Mouse (Mus musculus) kidney, embryonic 15.5 days (tissue): ENCODE measurements around the gene Dyrk3. TPM values are rescaled to one million over a fixed set of nuclear protein-coding genes. Genes with fewer than 3 reads are reported as not detected.
"Not testable (repeated sequence)": the region's sequence is repeated elsewhere in the genome, so short reads cannot be mapped to it uniquely, and the experiment has no call there.

ENCODE experiments used
- ATAC-seq: fragments of 200-750 bp; cut with Nextera tagmentation; replicated peaks from 2 replicates; pipeline ENCODE4 v1.8.0; 2017; ENCODE audit warnings: moderate TSS enrichment; ENCODE audit not compliant: low FRiP score
- H3K27ac ChIP-seq: fragments of 300-500 bp; sonication (generic); 2 replicates; pipeline ENCODE4 v1.5.1; 2015; ENCODE audit warnings: mild to moderate bottlenecking, inconsistent platforms
- H3K27me3 ChIP-seq: fragments of 300-500 bp; sonication (generic); 2 replicates; pipeline ENCODE4 v1.6.1; 2015; ENCODE audit warnings: inconsistent platforms
- H3K36me3 ChIP-seq: fragments of 300-500 bp; sonication (generic); 2 replicates; pipeline ENCODE4 v1.6.1; 2015; ENCODE audit warnings: inconsistent platforms
- H3K4me1 ChIP-seq: fragments of 300-500 bp; sonication (generic); 2 replicates; pipeline ENCODE4 v1.6.1; 2015; ENCODE audit warnings: inconsistent platforms
- H3K4me2 ChIP-seq: fragments of 300-500 bp; sonication (generic); 2 replicates; pipeline ENCODE4 v1.6.1; 2015; ENCODE audit warnings: moderate library complexity, mild to moderate bottlenecking, inconsistent platforms
- H3K4me3 ChIP-seq: fragments of 300-500 bp; sonication (generic); replicated peaks from 2 replicates; pipeline ENCODE4 v1.5.1; 2015; ENCODE audit warnings: mild to moderate bottlenecking, inconsistent platforms
- H3K9ac ChIP-seq: fragments of 300-500 bp; sonication (generic); 2 replicates; pipeline ENCODE4 v1.6.1; 2015; ENCODE audit warnings: mild to moderate bottlenecking, inconsistent platforms
- H3K9me3 ChIP-seq: fragments of 300-500 bp; sonication (generic); replicated peaks from 2 replicates; pipeline ENCODE4 v1.6.1; 2016; ENCODE audit warnings: inconsistent platforms
- WGBS: fragments of 180-500 bp; shearing (Covaris S2); methylation state at CpG from one replicate; pipeline ENCODE4 v1.1.7; 2015; ENCODE audit warnings: mixed read lengths; 5-methylcytosine and 5-hydroxymethylcytosine counted together
- polyA plus RNA-seq: library from polyadenylated mRNA; unstranded; fragments of >200 nt; fragmentation: Nextera tagmentation; extraction: Ambion mirVana; gene quantifications from 2 replicates; pipeline ENCODE4 v1.2.1, GENCODE M21; 2015

The Dyrk3 gene
- polyA plus RNA-seq, 1 experiment from 2014 or later, result 5.2 TPM

DNA sequence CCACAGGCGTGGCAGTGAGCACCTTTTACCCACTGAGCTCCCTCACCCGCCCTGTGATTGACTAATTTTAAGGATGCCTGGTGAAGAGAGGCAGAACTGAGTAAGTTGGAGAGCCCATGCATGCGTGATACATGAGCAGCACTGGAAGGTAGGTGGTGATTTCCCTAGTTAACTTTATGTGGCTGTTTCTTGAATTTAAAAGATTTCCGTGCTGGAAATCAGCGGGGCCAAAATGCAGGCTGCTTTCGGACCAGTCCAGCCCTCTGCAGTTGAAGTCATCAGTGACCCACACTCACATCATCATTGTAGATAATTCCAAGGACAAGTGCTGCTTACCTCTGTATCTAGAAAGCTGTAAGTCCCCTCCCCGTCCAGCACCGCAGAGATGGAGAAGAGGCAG, 37.7 kb upstream of the Dyrk3 start:
- Histone ChIP-seq H3K36me3 (peaks cover 85% of the 10 kb centered on the region), H3K9ac (no peak overlapping the region), H3K27me3 (no peaks in the 10 kb centered on the region), H3K4me1 (no peaks in the 10 kb centered on the region), H3K4me2 (no peak overlapping the region), H3K27ac (no peak overlapping the region), H3K9me3 (no peaks in the 10 kb centered on the region), H3K4me3 (no peak overlapping the region)
- no peak for ATAC-seq
- 94% methylated on average over 8 of the region's 8 CpGs for WGBS

- H3K4me3 ChIP-seq, result no peak overlapping the region
- H3K27me3 ChIP-seq, result no peaks in the 10 kb centered on the region
- ATAC-seq, result no peak
- H3K9ac ChIP-seq, result no peak overlapping the region
- H3K27ac ChIP-seq, result no peak overlapping the region
- no peaks in the 10 kb centered on the region for H3K4me1 ChIP-seq
- peaks cover 92% of the 10 kb centered on the region for H3K36me3 ChIP-seq
- WGBS, result 100% methylated on average over 1 of the region's 1 CpGs
- H3K4me2 ChIP-seq, result no peak overlapping the region
- H3K9me3 ChIP-seq, result no peaks in the 10 kb centered on the region
Observed at GRCm38 (mm10) chr1:131175189-131175588, 37.0 kb upstream of the Dyrk3 start.

DNA sequence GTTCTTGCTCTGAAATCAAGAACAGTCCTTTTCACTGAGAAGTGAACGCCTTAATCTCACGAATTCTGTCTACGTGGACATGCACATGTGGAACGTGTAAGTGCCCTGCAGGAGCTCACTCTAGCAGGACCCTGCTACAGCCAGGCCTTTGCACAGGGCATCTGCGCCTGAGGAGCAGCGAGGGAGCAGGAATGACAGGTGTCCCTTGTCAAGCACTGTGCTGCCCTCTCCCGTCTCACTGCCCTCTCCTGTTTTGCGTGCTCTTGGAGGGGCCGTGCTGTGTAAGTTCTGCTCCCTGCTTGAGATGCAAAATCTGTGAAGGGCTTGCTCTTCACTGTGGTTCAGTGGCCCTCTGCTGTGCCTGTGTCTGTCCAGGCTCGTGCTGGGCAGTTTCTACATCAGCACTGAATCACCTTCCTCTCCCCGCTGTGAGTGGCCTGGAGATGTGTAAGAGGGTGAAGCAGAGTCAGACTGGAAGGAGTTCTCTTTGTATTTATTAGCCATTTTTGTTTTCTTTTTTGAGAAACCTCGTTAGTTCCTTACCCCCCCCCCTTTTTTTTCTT, 36.2 kb upstream of the Dyrk3 start:
- WGBS, result 62% methylated on average over 12 of the region's 12 CpGs
- Histone ChIP-seq H3K4me3 (no peak overlapping the region), H3K4me1 (no peaks in the 10 kb centered on the region), H3K9me3 (no peaks in the 10 kb centered on the region), H3K9ac (no peak overlapping the region), H3K27ac (peak overlapping the region; percentile 28; the same call in 1 of the 2 replicates), H3K36me3 (peaks cover 95% of the 10 kb centered on the region), H3K4me2 (no peak overlapping the region), H3K27me3 (no peaks in the 10 kb centered on the region)
- peak; percentile 60; the same call in 1 of the 2 replicates for ATAC-seq

- Histone ChIP-seq H3K27me3 (no peaks in the 10 kb centered on the region), H3K27ac (no peak overlapping the region), H3K4me3 (no peak overlapping the region), H3K9ac (no peak overlapping the region), H3K9me3 (no peaks in the 10 kb centered on the region), H3K36me3 (peaks cover 100% of the 10 kb centered on the region), H3K4me1 (no peaks in the 10 kb centered on the region), H3K4me2 (no peak overlapping the region)
- 76% methylated on average over 6 of the region's 6 CpGs for WGBS
- no peak for ATAC-seq
Observed at GRCm38 (mm10) chr1:131173809-131174208, 35.7 kb upstream of the Dyrk3 start.

DNA sequence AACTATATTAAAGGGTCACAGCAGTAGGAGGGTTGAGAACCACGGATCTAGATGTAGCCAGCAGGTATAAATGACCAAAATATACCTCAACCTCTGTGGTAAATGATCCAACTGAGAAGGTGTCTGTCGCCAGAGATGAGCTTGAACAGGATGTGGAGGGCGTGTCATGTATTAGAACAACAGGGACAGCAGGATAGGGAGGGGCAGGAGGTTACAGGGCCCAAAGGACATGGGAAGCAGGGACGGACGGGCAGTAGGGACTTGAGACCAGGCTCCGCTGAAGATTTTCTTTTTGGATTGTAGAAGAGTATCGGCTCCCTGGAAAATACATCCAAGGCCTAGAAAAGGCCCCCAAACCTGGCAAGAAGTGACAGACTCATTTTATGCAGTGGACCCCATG, 34.9 kb upstream of the Dyrk3 start:
- no peak for ATAC-seq
- Histone ChIP-seq H3K4me3 (no peak overlapping the region), H3K27ac (no peak overlapping the region), H3K36me3 (peaks cover 100% of the 10 kb centered on the region), H3K9me3 (no peaks in the 10 kb centered on the region), H3K9ac (no peak overlapping the region), H3K4me1 (no peaks in the 10 kb centered on the region), H3K4me2 (no peak overlapping the region), H3K27me3 (no peaks in the 10 kb centered on the region)
- WGBS, result 78% methylated on average over 7 of the region's 7 CpGs

DNA sequence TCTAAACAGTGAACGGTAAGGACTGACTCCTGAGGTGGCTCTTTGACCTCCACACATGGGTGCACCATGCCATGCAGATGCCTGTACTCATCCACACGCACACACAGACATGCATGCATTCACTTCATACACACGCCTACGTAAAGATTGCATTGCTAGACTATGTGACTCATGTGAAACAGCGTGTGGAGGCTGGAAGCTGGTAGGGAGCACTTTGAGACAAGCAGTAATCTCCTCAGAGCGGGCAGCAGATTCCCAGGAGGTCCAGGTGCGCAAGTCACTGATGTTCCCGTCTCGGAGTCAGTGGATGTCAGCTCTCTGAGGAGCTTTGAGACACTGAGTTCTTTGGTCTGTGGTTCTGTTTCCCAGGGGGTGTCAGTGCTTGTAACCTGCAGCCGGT, 29.5 kb upstream of the Dyrk3 start:
- Histone ChIP-seq H3K27me3 (no peaks in the 10 kb centered on the region), H3K36me3 (peaks cover 100% of the 10 kb centered on the region), H3K9me3 (no peaks in the 10 kb centered on the region), H3K4me2 (no peak overlapping the region), H3K4me3 (no peak overlapping the region), H3K27ac (no peak overlapping the region), H3K9ac (no peak overlapping the region), H3K4me1 (no peaks in the 10 kb centered on the region)
- ATAC-seq, result no peak
- 92% methylated on average over 10 of the region's 10 CpGs for WGBS

DNA sequence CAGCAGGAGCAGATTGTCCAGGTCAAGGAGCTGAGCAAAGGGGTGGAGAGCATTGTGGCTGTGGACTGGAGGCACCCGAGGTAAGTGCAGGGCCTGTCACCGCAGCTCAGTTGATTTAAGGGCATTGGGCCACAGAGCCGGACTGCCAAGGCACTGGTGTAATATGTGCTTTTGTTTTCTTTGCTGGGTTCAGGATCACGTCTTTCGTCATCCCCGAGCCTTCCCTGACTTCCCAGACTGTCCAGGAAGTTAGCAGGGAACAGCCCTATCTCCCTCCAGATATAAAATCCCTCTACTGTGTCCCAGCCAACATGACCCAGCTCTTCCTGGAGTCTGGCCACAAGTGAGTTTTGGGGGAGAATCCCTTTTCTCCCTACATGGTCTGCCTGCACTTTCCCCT, 26.3 kb upstream of the Dyrk3 start:
- H3K9ac ChIP-seq, result no peak overlapping the region
- no peak for ATAC-seq
- no peaks in the 10 kb centered on the region for H3K27me3 ChIP-seq
- no peak overlapping the region for H3K4me3 ChIP-seq
- no peaks in the 10 kb centered on the region for H3K9me3 ChIP-seq
- no peaks in the 10 kb centered on the region for H3K4me1 ChIP-seq
- no peak overlapping the region for H3K4me2 ChIP-seq
- 30% methylated on average over 6 of the region's 6 CpGs for WGBS
- H3K36me3 ChIP-seq, result peaks cover 97% of the 10 kb centered on the region
- H3K27ac ChIP-seq, result no peak overlapping the region

- no peak for ATAC-seq
- H3K9ac ChIP-seq, result no peak overlapping the region
- H3K36me3 ChIP-seq, result peaks cover 79% of the 10 kb centered on the region
- no peak overlapping the region for H3K4me3 ChIP-seq
- WGBS, result 80% methylated on average over 11 of the region's 11 CpGs
- H3K27ac ChIP-seq, result no peak overlapping the region
- no peaks in the 10 kb centered on the region for H3K9me3 ChIP-seq
- no peaks in the 10 kb centered on the region for H3K4me1 ChIP-seq
- H3K27me3 ChIP-seq, result no peaks in the 10 kb centered on the region
- H3K4me2 ChIP-seq, result no peak overlapping the region
Observed at GRCm38 (mm10) chr1:131161091-131161490, 23.0 kb upstream of the Dyrk3 start.

DNA sequence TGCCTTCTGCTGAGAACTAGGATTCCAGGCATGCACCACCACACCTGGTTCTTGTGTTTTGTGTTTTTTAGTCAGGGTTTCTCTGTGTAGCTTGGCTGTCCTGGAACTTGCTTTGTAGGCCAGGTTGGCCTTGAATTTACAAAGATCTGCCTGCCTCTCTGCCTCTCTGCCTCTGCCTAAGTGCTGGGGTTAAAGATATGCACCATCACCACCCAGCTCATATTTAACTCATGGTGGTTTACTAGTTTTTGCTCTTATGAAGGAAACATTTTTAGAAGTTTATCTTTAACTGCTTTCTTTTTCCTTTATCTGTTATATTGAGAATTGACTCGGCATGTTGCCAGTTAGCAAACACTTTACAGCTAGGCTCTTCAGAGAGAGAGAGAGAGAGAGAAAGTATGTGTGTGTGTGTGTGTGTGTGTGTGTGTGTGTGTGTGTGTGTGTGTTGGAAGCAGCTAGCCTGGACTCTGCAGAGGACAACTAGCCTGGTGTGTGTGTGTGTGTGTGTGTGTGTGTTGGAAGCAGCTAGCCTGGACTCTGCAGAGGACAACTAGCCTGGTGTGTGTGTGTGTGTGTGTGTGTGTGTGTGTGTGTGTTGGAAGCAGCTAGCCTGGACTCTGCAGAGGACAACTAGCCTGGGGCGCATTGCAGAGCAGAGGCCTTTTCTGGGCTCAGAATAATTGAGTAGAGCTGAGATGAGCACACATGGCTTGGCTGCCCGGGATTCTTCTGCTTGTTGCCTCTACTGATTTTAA, 21.6 kb upstream of the Dyrk3 start:
- ATAC-seq, H3K9ac ChIP-seq, H3K4me2 ChIP-seq, H3K27ac ChIP-seq, H3K9me3 ChIP-seq, H3K4me3 ChIP-seq, H3K27me3 ChIP-seq, H3K4me1 ChIP-seq: not testable (repeated sequence)
- 98% methylated on average over 3 of the region's 3 CpGs for WGBS
- H3K36me3 ChIP-seq, result peaks cover 66% of the 10 kb centered on the region

DNA sequence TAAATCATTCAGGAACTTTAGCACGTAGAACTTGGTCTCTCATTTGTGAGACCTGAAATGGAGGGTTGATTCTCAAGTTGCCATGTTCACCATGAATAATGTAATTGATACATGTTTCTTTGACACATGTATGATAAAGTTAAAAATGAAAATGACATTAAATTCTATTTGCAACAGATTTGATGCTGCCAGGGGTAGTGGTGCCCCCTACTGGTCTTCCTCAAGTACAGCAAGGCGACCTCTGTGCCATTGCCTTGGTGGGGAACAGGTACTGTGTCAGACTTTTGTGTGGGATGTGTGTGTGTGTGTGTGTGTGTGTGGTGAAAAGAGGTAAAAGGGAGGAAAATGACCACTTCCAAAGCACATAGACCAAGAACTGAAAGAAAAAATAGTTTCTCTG, 17.3 kb upstream of the Dyrk3 start:
- Histone ChIP-seq H3K4me2 (no peak overlapping the region), H3K36me3 (peaks cover 23% of the 10 kb centered on the region), H3K27me3 (peaks cover 2% of the 10 kb centered on the region; the same call in 1 of the 2 replicates), H3K27ac (no peak overlapping the region), H3K4me3 (no peak overlapping the region), H3K4me1 (peaks cover 16% of the 10 kb centered on the region), H3K9me3 (no peaks in the 10 kb centered on the region), H3K9ac (no peak overlapping the region)
- WGBS, result 58% methylated on average over 2 of the region's 2 CpGs
- ATAC-seq, result no peak

- Histone ChIP-seq H3K27ac (peak within 1 kb of the TSS; percentile 49), H3K36me3 (peaks cover 5% of the 10 kb centered on the region; the same call in 1 of the 2 replicates), H3K4me1 (peaks cover 16% of the 10 kb centered on the region), H3K27me3 (peaks cover 2% of the 10 kb centered on the region; the same call in 1 of the 2 replicates), H3K9me3 (no peaks in the 10 kb centered on the region), H3K9ac (peak within 1 kb of the TSS; percentile 73), H3K4me3 (peak within 1 kb of the TSS; percentile 72), H3K4me2 (peak within 1 kb of the TSS; percentile 87)
- peak; percentile 96 for ATAC-seq
- under 1% methylated on average over 27 of the region's 27 CpGs for WGBS
Observed at GRCm38 (mm10) chr1:131153018-131153629, 15.0 kb upstream of the Dyrk3 start, which contains the start of gene Eif2d. Gene Eif2d (plus strand): TSS chr1:131153181.

GRCm38 (mm10) chr1:131149496-131149895, 11.4 kb upstream of the Dyrk3 start:
- Histone ChIP-seq H3K4me3 (no peak overlapping the region), H3K9me3 (no peaks in the 10 kb centered on the region), H3K9ac (no peak overlapping the region), H3K27ac (no peak overlapping the region), H3K27me3 (peaks cover 2% of the 10 kb centered on the region; the same call in 1 of the 2 replicates), H3K4me1 (peaks cover 12% of the 10 kb centered on the region), H3K4me2 (no peak overlapping the region), H3K36me3 (no peaks in the 10 kb centered on the region)
- ATAC-seq, result no peak
- 80% methylated on average over 1 of the region's 1 CpGs for WGBS
